Mouse (Mus musculus): ENCODE results near the gene Sh3d19. TPM values are rescaled to one million over a fixed set of nuclear protein-coding genes. Genes with fewer than 3 reads are reported as not detected.

Gene Sh3d19
- total and polyA plus RNA-seq, 2 experiments from 2014 or later = 16.3 to 31.1 TPM

DNA sequence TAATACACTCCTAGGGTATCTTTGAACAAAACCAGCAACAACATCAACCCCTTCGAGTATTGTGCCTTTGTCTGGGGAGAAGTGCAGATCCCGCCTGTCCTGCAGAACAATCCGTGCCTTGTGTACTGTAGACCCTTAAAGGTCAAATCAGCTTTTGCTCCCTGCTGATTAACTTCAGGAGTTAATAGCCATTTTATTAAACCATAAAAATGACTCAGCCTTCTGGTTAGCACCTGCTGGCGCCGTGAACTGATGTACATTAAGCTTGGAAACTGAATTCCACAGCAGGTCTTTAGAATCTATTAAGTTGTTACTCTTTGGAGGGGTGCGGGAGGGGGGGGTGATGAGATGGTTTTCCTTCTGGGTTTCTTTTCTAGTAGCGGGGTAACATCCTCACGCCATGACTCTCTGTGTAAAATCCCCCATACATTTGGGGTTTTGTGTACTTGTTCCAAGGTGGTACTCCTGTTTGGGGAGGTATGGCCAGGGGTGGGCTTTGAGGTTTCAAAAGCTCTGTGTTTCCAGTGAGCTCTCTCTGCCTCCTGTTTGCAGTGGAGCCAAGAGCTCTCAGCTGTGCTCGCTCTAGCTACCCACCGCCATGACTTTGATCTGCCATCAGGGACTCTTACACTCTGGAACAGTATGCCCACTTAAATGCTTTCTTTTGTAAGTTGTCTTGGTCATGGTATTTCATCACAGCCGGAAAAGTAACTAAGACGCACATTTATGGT, 53.3 kb downstream of the Sh3d19 start:
- ATAC-seq (no peak), DNase-seq (ENCODE audit: low spot score) (no peak)
- Histone ChIP-seq H3K27ac (no peak overlapping the region), H3K9ac (replicated peaks; ENCODE audit: low read length) (no peak overlapping the region), H3K27me3 (ENCODE audit: insufficient read depth, low read length) (no peaks in the 10 kb centered on the region), H3K4me3 (ENCODE audit: low read length) (no peak overlapping the region), H3K4me1 (ENCODE audit: insufficient read depth, low read length) (no peaks in the 10 kb centered on the region), H3K9me3 (ENCODE audit: low read length) (no peaks in the 10 kb centered on the region), H3K36me3 (ENCODE audit: insufficient read depth, low read length) (no peaks in the 10 kb centered on the region), H3K4me2 (ENCODE audit: low read depth, low read length) (no peak overlapping the region)
- TF ChIP-seq CTCF (IDR thresholded peaks at IDR 0.05; ENCODE audit: low read depth) = no peak
- 74% methylated on average over 12 of the region's 12 CpGs for WGBS

DNA sequence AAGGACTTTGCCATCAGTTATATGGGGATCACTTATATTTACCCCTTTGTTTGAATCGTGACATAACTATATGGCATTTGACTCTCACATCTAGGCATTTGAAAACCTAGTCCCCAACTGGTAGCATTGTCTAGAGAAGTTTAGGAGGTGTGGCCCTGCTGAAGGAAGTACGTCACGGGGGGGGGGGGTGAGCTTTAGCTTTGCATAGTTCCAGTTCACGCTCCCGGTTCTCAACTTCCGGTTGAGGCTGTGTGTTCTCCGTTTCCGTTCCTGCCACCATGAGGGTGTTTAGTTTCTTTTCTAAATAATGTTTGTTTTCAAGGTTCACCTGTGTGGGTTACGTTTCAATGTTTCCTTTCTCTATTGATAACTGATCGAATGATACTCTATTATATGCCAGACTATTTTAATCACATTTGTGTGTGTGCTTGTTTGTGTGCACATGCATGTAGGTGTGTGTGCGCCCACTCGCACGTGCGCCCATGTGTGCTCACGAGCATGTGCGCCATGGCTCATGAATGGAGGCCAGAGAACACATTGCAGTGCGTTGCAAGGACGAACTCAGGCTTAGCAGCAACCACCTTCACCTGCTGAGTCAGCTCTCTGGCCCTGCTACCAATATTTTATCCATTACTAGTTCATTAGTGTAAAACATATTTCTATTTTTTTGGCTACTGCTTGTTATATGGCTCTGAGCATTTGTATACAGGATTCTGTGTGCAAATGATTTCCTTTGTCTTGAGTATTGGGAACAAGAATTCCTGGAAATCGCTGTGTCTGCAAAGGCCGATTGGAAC, 54.6 kb downstream of the Sh3d19 start:
- no peaks in the 10 kb centered on the region for H3K4me1 ChIP-seq (ENCODE audit: insufficient read depth, low read length)
- H3K9me3 ChIP-seq (ENCODE audit: low read length) = no peaks in the 10 kb centered on the region
- 95% methylated on average over 20 of the region's 20 CpGs for WGBS
- no peaks in the 10 kb centered on the region for H3K27me3 ChIP-seq (ENCODE audit: insufficient read depth, low read length)
- H3K27ac ChIP-seq = no peak overlapping the region
- H3K4me3 ChIP-seq (ENCODE audit: low read length) = no peak overlapping the region
- H3K9ac ChIP-seq (replicated peaks; ENCODE audit: low read length) = no peak overlapping the region
- H3K4me2 ChIP-seq (ENCODE audit: low read depth, low read length) = no peak overlapping the region
- no peaks in the 10 kb centered on the region for H3K36me3 ChIP-seq (ENCODE audit: insufficient read depth, low read length)
- DNase-seq (ENCODE audit: low spot score) (no peak), ATAC-seq (no peak)
- TF ChIP-seq CTCF (IDR thresholded peaks at IDR 0.05; ENCODE audit: low read depth) = no peak

DNA sequence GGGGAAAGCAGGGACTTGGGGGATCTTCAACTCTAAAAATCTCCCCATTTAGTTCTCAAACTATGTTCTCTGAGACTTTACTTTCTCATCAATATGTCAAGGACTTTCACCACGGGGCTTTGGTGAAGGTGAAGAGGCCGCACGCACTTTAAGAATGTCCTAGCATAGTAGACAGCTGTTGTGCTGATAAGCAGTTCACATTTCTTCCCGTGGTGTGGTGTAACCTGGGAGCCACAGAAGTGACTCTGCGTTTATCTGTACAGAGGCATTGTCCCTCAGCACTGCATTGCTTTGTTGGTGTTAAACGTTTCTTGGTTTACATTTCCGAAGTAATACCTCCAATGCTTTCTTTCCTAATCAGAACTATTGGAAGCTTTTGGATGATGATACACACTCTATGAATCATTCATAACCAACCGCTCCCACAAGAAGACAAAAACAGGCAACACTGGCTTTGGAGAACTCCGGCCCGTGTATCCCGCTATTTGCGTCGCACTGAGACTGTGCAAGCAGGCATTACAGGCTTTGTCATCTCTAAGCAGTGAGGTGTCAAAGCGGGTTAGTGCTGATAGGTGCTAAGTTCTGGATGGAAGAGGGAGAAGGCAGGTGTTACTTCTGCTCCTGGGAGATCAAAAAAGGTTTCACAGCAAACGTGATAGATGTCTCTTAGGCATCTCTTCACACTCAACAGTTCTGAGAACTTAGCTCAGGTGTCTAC, 57.9 kb downstream of the Sh3d19 start:
- WGBS = 85% methylated on average over 15 of the region's 15 CpGs
- no peak overlapping the region for H3K27ac ChIP-seq
- no peak overlapping the region for H3K4me2 ChIP-seq (ENCODE audit: low read depth, low read length)
- no peaks in the 10 kb centered on the region for H3K9me3 ChIP-seq (ENCODE audit: low read length)
- H3K4me3 ChIP-seq (ENCODE audit: low read length) = no peak overlapping the region
- DNase-seq (ENCODE audit: low spot score) = no peak
- no peak overlapping the region for H3K9ac ChIP-seq (replicated peaks; ENCODE audit: low read length)
- H3K36me3 ChIP-seq (ENCODE audit: insufficient read depth, low read length) = no peaks in the 10 kb centered on the region
- H3K27me3 ChIP-seq (ENCODE audit: insufficient read depth, low read length) = no peaks in the 10 kb centered on the region
- H3K4me1 ChIP-seq (ENCODE audit: insufficient read depth, low read length) = no peaks in the 10 kb centered on the region
- no peak for TF ChIP-seq CTCF (IDR thresholded peaks at IDR 0.05; ENCODE audit: low read depth)
- ATAC-seq = no peak

DNA sequence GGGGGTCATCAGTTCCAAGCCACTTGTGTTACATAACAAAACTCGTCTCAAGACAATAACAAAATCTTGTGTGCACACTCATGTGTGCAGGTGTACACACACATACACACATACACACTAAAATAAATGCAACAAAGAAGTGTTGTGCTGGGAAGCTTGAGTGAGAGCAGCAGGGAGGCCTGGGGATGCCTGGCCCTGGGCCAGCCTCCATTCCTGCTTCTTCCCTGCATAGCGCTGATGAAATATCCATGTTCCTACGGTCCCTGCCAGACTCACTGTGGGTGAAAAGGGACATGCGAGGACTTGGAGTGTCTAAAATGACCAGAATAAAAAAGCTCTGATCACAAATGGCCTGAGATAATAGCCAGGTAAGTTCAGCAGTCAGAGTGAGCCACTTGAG, 59.7 kb downstream of the Sh3d19 start:
- 41% methylated on average over 4 of the region's 4 CpGs for WGBS
- no peak overlapping the region for H3K9ac ChIP-seq (replicated peaks; ENCODE audit: low read length)

DNA sequence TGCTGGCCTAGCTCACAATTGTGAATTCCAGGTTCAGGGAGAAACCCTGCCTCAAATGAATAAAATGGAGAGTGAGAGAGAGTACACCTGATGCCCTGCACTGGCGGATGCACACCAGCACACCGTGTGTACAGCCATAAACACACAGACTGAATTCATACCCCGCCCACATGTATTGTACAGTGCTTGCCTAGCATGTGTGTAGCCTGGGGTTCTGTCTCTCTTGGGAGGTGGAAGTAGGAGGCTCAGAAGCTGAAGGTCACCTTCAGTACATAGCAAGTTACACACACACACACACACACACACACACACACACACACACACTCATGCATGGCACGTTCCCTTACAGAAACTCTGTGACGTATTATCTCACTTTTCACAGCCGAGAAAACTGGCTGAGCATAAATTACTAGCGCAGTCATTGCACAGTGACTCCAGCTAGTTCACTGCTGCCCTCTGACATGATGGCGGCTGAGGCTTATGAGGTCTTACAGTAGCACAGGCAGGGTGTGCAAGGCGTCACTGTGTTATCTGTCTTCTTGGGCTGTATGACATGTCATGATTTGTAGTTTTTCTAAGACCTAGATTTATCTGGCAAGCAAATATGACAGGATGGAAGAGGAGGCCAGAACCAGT, 62.7 kb downstream of the Sh3d19 start:
- Histone ChIP-seq H3K4me1 (ENCODE audit: insufficient read depth, low read length) (peaks cover 5% of the 10 kb centered on the region), H3K9ac (replicated peaks; ENCODE audit: low read length) (no peak overlapping the region), H3K36me3 (ENCODE audit: insufficient read depth, low read length) (no peaks in the 10 kb centered on the region), H3K4me3 (ENCODE audit: low read length) (no peak overlapping the region), H3K27ac (no peak overlapping the region), H3K27me3 (ENCODE audit: insufficient read depth, low read length) (no peaks in the 10 kb centered on the region), H3K4me2 (ENCODE audit: low read depth, low read length) (no peak overlapping the region), H3K9me3 (ENCODE audit: low read length) (no peaks in the 10 kb centered on the region)
- ATAC-seq (0 out of 2 replicates have a peak, but pooled peaks have one; percentile 21), DNase-seq (ENCODE audit: low spot score) (no peak)
- TF ChIP-seq CTCF (IDR thresholded peaks at IDR 0.05; ENCODE audit: low read depth) = no peak
- 82% methylated on average over 9 of the region's 9 CpGs for WGBS

More for the DNA sequence above, 59.7 kb downstream of the Sh3d19 start:
- Histone ChIP-seq H3K4me3 (ENCODE audit: low read length) (no peak overlapping the region), H3K36me3 (ENCODE audit: insufficient read depth, low read length) (no peaks in the 10 kb centered on the region), H3K27ac (no peak overlapping the region), H3K4me2 (ENCODE audit: low read depth, low read length) (no peak overlapping the region), H3K9me3 (ENCODE audit: low read length) (no peaks in the 10 kb centered on the region), H3K27me3 (ENCODE audit: insufficient read depth, low read length) (no peaks in the 10 kb centered on the region), H3K4me1 (ENCODE audit: insufficient read depth, low read length) (no peaks in the 10 kb centered on the region)
- no peak for TF ChIP-seq CTCF (IDR thresholded peaks at IDR 0.05; ENCODE audit: low read depth)
- DNase-seq (ENCODE audit: low spot score) = peak; percentile 28
- ATAC-seq = no peak

DNA sequence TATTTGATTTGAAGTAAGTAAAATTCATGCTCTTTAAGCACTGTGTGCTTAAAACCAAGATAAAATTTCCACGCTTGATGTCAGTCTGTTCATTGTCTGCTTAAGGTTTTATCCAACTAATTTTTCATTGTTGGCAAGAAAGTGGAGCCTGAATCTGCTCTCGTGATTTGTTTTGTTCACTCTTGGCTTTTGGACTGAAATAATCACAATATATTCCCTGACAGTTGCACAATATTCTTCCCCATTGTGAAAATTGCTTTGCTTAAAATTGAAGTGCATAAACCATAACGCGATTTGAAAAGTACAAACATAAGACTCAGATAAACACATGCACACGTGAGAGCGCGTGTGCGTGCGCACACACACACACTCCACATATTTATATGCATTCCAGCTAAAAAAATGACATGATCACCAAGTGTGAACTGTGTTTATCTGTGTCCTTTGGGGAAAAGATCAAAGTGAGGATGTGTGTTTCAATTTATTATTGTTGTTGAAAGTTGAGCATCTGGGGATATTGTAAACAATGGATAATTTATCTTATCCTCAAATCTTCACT, 67.1 kb downstream of the Sh3d19 start:
- H3K27me3 ChIP-seq (ENCODE audit: insufficient read depth, low read length) = no peaks in the 10 kb centered on the region
- no peak overlapping the region for H3K9ac ChIP-seq (replicated peaks; ENCODE audit: low read length)
- H3K4me2 ChIP-seq (ENCODE audit: low read depth, low read length) = no peak overlapping the region
- H3K4me1 ChIP-seq (ENCODE audit: insufficient read depth, low read length) = peaks cover 12% of the 10 kb centered on the region
- no peaks in the 10 kb centered on the region for H3K36me3 ChIP-seq (ENCODE audit: insufficient read depth, low read length)
- peak overlapping the region; percentile 41; the same call in 1 of the 2 replicates for H3K27ac ChIP-seq
- ATAC-seq = no peak
- H3K4me3 ChIP-seq (ENCODE audit: low read length) = no peak overlapping the region
- WGBS = 80% methylated on average over 9 of the region's 9 CpGs
- no peak for TF ChIP-seq CTCF (IDR thresholded peaks at IDR 0.05; ENCODE audit: low read depth)
- no peaks in the 10 kb centered on the region for H3K9me3 ChIP-seq (ENCODE audit: low read length)
- no peak for DNase-seq (ENCODE audit: low spot score)
